Mouse (Mus musculus) retina, postnatal 7 days (tissue): ENCODE data around the gene Tbkbp1.
A peak's percentile ranks its signal among the peaks of the same experiment; 100 is the strongest.

Source experiments
- DNase-seq: peaks from one replicate; pipeline ENCODE4 v3.0.0-alpha.2; 2012; ENCODE audit warnings: low read depth, low spot score

The Tbkbp1 gene

DNA sequence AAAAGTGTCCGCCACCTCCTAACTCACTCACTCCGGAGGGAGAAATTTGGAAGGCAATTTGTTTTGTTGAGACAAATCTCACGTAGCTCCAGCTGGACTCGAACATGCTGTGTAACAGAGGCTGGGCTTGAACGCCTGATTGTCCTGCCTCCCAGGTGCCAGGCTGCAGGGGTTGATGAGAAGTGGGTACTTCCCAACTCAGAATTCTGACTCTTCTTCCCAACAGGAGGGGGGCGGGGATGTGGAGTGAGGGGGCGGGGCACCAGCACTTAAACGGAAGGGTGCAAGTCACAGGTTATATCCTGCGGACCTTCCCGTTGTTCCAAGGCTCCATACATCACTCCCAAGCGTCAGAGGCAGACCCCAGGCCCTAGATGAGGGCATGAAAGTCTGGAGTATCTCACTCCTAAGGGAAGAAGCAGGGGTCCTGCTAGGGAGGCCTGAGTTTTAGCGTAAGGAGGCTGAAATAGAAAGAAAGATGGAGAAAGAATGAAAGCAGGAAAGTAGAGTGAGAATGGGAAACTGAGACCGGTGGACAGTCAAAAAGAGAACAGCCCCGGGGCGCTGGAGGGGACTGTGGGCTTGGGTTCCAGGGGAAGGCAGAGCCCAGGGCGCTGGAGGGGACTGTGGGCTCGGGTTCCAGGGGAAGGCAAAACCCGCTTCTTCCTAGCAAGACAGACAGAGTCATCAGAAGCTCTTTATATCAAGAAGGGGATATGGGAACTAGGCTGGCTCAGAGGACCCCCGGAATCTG, 23.6 kb downstream of the Tbkbp1 start:
- DNase-seq: no peak

- DNase-seq: no peak
These were observed 24.4 kb downstream of the Tbkbp1 start for GRCm38 (mm10) chr11:97126645-97127468.

DNA sequence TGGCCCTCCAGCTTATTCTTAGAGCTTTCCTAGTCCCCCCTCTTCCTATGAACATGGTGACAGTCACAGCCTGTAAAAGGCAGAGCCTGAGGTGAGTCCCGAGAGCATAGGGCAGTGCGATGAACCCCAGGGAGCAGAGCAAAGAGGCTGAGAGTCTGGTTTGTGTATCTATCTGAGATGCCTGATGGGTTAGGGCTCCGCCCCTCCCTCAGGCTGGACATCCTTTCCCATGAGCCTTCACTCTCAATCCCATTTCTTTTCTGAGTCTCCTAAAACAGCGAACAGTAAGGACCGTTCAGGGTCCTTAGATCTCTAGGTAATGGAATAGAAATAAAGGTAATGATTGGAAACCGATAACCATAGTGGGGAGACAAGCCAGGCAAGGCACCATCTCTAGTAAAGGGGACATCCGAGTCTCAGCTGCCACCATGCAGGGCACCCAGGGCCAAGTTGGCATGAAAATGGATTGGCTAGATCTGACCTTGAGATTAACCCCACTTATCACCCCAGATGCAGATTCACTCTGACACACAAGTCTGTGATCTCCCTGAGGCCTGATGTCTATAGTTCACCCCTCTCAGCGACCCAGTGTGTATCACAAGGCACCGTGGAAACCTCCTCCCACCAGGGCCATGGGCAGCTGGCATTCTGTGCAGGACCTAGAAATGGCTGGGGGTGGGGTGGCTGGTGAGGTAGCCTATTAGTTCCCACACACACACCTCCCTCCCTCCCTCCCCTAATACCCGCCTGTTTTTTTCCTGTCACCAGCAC, 26.8 kb downstream of the Tbkbp1 start:
- DNase-seq: no peak

- no peak for DNase-seq
These were observed 27.9 kb downstream of the Tbkbp1 start for GRCm38 (mm10) chr11:97123282-97123890.

GRCm38 (mm10) chr11:97120641-97121040, 30.7 kb downstream of the Tbkbp1 start:
- no peak for DNase-seq

DNA sequence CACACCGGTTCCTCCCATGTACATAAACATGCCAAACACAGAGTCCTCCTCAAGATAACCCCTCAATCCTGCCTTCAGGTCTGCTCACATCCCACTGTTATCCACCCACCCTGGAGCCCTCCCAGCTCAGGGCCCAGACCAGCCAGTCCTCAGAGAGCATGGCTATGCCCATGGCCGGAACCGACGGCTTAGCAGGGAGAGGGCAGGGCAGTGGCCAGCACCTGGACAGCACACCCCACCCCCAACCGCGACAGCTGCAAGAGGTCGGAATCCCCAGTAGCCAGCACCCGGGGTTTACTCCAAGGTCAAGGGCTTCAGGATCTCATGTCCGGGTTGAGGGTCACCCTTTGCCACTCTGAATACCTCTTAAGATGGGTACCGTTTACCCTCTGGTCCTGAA, 31.1 kb downstream of the Tbkbp1 start:
- no peak for DNase-seq

GRCm38 (mm10) chr11:97115797-97116196, 35.5 kb downstream of the Tbkbp1 start:
- no peak for DNase-seq

- DNase-seq: no peak
These were observed 36.4 kb downstream of the Tbkbp1 start, which contains the start of gene Tbx21 for GRCm38 (mm10) chr11:97114671-97115601. TSS of gene Tbx21 (minus strand) at chr11:97115331.

GRCm38 (mm10) chr11:97112519-97113125, 38.7 kb downstream of the Tbkbp1 start:
- no peak for DNase-seq

- DNase-seq: no peak
These were observed 42.3 kb downstream of the Tbkbp1 start for GRCm38 (mm10) chr11:97108976-97109375.

- DNase-seq: no peak
These were observed 47.2 kb downstream of the Tbkbp1 start for GRCm38 (mm10) chr11:97104091-97104483.

DNA sequence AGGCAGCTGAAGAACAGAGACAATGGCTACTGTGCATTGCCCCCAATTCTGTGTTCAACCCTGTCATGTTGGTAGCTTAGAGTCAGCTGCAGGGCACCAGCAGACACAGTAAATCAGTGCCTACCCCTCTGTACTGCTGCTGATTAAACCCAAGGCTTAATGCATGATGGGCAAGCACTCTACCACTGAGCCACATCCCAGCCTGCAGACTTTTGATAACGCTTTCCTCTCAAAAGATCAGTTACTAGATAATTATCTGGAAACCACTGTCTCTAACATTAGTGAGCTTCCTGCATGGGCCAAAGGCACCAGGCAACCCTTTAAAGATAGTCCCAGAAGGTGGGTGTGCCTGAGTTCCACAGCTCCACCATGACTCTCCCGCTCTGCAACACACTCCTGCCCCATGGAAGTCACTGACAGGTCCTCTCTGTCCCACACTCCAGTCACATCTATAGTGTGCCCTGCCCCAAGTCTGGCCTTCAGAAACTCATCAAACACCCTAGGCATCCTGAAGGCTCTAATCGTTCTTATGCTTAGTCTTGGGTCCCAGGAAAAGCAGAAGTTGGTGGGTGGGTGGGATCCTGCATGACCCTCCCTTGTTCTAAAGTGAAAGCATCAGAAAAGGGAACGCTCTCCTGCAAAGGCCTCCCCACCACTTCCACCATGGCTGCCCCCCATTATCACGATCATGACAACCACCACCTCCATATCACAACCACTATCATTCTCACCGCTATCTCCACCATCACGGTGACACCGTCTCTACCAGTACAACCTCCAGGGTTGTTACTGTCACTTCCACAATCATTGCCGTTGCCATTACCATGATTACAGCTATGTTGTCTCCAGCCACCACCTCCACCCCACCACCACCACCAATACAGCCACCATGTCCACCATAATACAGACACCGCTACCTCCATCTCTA, 47.9 kb downstream of the Tbkbp1 start:
- DNase-seq: no peak

DNA sequence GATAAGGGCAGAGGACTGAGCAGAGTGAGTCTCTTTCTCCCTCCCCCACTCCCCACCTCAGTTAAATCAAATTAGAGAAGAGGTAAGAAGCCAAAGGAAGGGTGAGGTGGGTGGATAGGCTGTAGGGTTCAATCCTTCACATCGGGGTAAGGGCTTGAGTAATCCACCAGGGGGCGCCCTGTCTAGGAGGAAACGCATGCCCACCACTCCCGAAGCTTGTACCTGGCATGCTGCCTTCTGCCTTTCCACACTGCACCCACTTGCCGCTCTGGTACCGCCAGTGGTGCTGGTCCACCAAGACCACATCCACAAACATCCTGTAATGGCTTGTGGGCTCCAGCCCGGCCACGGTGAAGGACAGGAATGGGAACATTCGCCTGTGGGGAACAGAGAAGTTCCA, 49.6 kb downstream of the Tbkbp1 start:
- DNase-seq: peak; percentile 56

DNA sequence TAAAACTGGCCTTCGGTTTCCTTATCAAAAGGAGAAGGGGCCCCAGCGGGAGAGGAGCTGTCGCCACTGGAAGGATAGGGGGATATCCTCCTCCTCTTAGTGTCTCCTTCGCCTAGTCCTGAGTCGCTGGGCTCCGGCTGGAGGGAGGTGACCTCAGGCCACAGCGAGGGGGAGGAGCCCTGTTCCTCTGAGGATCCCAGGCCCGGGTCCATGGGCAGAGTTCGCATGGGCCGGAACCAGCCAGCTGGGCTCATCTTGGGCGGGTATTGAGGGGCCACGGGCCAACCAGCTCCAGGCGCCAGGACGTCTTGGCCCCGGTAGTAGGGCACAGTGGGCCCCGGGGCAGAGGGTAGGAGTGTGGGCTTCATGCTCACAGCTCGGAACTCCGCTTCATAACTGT, 52.5 kb downstream of the Tbkbp1 start:
- no peak for DNase-seq

- no peak for DNase-seq
These were observed 56.7 kb downstream of the Tbkbp1 start for GRCm38 (mm10) chr11:97094600-97094999.

DNA sequence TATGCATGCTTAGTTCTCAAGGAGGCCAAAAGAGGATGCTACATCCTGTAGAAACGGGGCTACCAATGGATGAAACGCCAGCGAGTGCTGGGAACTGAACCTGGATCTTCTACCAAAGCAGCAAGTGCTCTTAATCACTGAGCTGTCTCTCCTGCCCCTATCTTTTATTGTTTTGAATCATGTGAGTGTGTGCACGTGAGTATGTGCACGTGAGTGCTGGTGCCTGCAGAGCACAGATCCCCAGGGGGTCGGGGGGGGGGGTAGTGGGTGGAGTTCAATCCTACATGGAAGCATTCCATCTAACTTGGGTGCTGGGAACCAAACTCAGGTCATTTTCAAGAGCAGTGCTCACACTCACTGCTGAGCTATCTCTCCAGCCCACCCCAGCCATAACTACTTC, 64.9 kb downstream of the Tbkbp1 start:
- DNase-seq: no peak
